Mouse (Mus musculus) limb, embryonic 14.5 days (tissue): ENCODE data around the gene Npdc1. TPM values are rescaled to one million over a fixed set of nuclear protein-coding genes. Genes with fewer than 3 reads are reported as not detected.
A peak's percentile ranks its signal among the peaks of the same experiment; 100 is the strongest.

Experiments
- ATAC-seq: fragments of 200-750 bp; cut with Nextera tagmentation; 2 replicates; pipeline ENCODE4 v1.8.0; 2017; ENCODE audit warnings: low read depth, moderate number of reproducible peaks, moderate TSS enrichment; ENCODE audit not compliant: low FRiP score
- DNase-seq: peaks from one replicate; pipeline ENCODE4 v3.0.0-alpha.2; 2015; ENCODE audit warnings: low spot score
- H3K27ac ChIP-seq: fragments of 300-500 bp; sonication (generic); replicated peaks from 2 replicates; pipeline ENCODE4 v1.5.1; 2014; ENCODE audit warnings: low read depth, mild to moderate bottlenecking, low read length, moderate library complexity, mixed read lengths
- H3K27me3 ChIP-seq: fragments of 300-500 bp; sonication (generic); 2 replicates; pipeline ENCODE4 v1.6.1; 2014; ENCODE audit warnings: low read length, mixed read lengths; ENCODE audit not compliant: control insufficient read depth, insufficient read depth
- H3K36me3 ChIP-seq: fragments of 300-500 bp; sonication (generic); 2 replicates; pipeline ENCODE4 v1.6.1; 2014; ENCODE audit warnings: mild to moderate bottlenecking, low read length, moderate library complexity, mixed read lengths; ENCODE audit not compliant: control insufficient read depth, insufficient read depth
- H3K4me1 ChIP-seq: fragments of 300-500 bp; sonication (generic); 2 replicates; pipeline ENCODE4 v1.6.1; 2014; ENCODE audit warnings: antibody characterized with exemption, low read length, mixed read lengths; ENCODE audit not compliant: control insufficient read depth, insufficient read depth
- H3K4me2 ChIP-seq: fragments of 300-500 bp; sonication (generic); replicated peaks from 2 replicates; pipeline ENCODE4 v1.6.1; 2014; ENCODE audit warnings: low read depth, mild to moderate bottlenecking, low read length, moderate library complexity; ENCODE audit not compliant: severe bottlenecking
- H3K4me3 ChIP-seq: fragments of 300-500 bp; sonication (generic); replicated peaks from 2 replicates; pipeline ENCODE4 v1.5.1; 2014; ENCODE audit warnings: low read length
- H3K9ac ChIP-seq: fragments of 300-500 bp; sonication (generic); 2 replicates; pipeline ENCODE4 v1.6.1; 2014; ENCODE audit warnings: mild to moderate bottlenecking, low read depth, low read length, moderate library complexity; ENCODE audit not compliant: severe bottlenecking
- H3K9me3 ChIP-seq: fragments of 300-500 bp; sonication (generic); 2 replicates; pipeline ENCODE4 v1.6.1; 2016; ENCODE audit warnings: low read length; ENCODE audit not compliant: control insufficient read depth
- POLR2A ChIP-seq: fragments of 200-500 bp; IDR thresholded peaks from 2 replicates; pipeline ENCODE4 v1.8.0; 2012; ENCODE audit warnings: inconsistent platforms, mild to moderate bottlenecking, moderate library complexity, borderline replicate concordance; ENCODE audit not compliant: insufficient read depth, insufficient read length; ENCODE audit errors: extremely low read depth
- WGBS: fragments of 180-500 bp; shearing (Covaris S2); extraction: QIAGEN DNeasy Blood & Tissue Kit; methylation state at CpG from one replicate; pipeline ENCODE4 v1.1.7; 2014; 5-methylcytosine and 5-hydroxymethylcytosine counted together
- polyA plus RNA-seq, 2 experiments: library from polyadenylated mRNA; depleted of rRNA in 1 of 2; stranded (reverse) in 1 of 2; unstranded in 1 of 2; fragments of >200 nt; fragmentation: Nextera tagmentation in 1 of 2; extraction: Ambion mirVana in 1 of 2; gene quantifications; 2 replicates each; pipeline versions ENCODE4 v1.2.1 to v1.2.3; 2012 to 2014

Npdc1 gene
- polyA plus RNA-seq, 2 experiments: 42.9 to 76.2 TPM

DNA sequence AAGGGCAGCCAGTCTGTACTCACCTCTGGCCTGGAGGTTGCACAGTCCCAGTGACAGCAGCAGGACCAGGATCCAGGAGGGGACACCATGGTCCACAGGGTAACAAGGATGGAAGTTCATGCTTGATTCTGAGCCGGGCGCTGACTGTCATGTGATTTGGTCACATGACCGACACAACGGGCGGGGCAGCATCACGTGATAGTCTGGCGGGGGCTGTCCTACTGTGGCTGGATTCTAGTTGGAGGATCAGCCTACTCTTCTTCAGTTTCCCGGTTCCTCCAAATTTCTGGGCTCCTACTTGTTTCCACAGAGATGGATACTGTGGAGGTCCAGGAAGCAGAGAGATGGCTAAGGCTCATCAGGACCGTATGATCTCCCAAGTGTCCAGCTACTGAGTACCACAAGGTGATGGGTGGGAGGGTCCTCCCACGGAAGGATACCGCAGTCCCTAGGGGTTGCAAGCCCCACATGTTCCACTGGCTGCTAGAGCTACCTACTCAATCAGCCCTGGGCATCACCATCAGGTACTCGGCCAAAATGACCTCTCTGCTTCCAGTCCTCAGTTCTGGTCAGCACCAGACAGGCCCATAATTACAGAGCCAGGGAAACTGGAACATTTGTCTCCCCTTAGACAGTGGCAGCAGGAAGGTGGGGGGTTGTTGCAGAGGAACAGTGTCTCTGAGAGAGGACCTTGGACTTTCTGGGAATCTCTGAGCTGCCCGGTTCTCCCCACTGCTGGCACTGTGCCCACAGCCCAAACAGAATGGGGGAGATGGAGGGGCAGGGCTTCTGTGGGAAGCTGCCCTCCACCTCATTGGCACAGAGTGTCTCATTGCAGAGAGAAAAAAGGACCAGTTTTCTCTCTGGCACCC lies 42.7 kb upstream of the Npdc1 start, which contains the start of gene Dpp7:
Dpp7 (minus strand) TSS at position 152 of the 872 bp plus-strand sequence.
- H3K4me1 ChIP-seq: peaks cover 15% of the 10 kb centered on the region
- H3K27me3 ChIP-seq: no peaks in the 10 kb centered on the region
- H3K36me3 ChIP-seq: peaks cover 24% of the 10 kb centered on the region
- WGBS: 5% methylated on average over 13 of the region's 13 CpGs
- peak within 1 kb of the TSS; percentile 58 for H3K9ac ChIP-seq
- no peak for TF ChIP-seq POLR2A
- ATAC-seq (peak; percentile 87), DNase-seq (peak; percentile 80)
- H3K9me3 ChIP-seq: no peaks in the 10 kb centered on the region
- peak within 1 kb of the TSS; percentile 94 for H3K4me2 ChIP-seq
- H3K27ac ChIP-seq: no peak within 1 kb of the TSS
- H3K4me3 ChIP-seq: peak within 1 kb of the TSS; percentile 52

DNA sequence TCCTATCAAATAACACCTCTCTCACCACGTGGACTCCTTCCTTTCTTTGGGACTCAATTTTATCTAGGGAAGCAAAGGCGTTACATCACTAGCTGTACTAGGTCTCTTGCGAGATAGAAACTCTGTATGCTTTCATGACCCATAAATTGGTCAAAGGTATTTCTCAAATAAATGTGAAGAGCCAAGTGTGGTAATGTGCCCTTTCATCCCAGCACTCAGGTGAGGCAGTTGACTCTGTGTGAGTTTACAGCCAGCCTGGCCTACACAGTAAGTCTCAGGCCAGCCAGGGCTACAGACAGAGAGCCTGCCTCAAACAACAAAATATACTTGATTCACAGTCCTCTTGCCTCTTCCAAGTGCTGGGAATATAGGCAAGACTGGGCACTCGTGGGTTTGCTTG lies 39.3 kb upstream of the Npdc1 start:
- 75% methylated on average over 4 of the region's 4 CpGs for WGBS
- Histone ChIP-seq H3K27ac (no peak overlapping the region), H3K9ac (no peak overlapping the region), H3K4me1 (peaks cover 15% of the 10 kb centered on the region), H3K4me3 (no peak overlapping the region), H3K36me3 (no peaks in the 10 kb centered on the region), H3K27me3 (0 out of 2 replicates have a peak, but pooled peaks cover 3% of the 10 kb centered on the region), H3K9me3 (no peaks in the 10 kb centered on the region), H3K4me2 (no peak overlapping the region)
- no peak for TF ChIP-seq POLR2A
- no peak for DNase-seq
- ATAC-seq: no peak

DNA sequence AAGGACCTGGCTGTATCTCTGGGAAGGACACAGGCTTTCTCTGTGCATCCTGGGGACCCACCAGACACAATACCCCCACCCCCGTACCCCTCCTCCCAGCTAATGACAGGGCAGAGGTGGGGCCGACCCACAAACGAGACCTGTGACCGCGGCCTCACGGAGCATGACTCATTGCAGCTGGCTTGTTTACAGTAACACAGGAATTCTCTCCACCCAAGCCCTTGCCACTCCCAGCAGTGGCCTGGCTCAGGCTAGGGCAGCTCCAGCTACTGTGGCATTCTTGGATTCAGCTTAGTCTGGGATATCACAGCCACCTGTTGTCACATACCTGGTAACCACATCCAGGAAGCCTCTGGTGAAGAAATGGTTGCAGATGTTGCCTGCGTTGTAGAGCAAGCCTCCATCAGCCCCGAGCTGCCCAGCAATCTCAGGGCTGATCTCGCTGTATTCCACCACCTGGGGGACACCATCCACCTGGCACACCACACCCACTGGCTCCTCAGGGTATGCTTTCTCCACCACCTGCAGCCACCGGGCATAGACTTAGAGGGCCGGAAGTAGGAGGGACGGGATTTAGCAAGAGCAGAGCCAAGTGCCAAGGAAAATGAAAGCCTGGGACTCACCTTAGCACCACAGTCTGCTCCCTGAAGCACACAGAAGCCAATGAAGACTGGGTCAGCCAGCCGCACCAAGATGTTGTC lies 35.5 kb upstream of the Npdc1 start:
- no peak for DNase-seq
- 49% methylated on average over 13 of the region's 13 CpGs for WGBS
- no peak overlapping the region for H3K4me2 ChIP-seq
- no peak overlapping the region for H3K9ac ChIP-seq
- no peaks in the 10 kb centered on the region; the same call in 1 of the 2 replicates for H3K4me1 ChIP-seq
- TF ChIP-seq POLR2A: no peak
- 0 out of 2 replicates have a peak, but pooled peaks cover 3% of the 10 kb centered on the region for H3K27me3 ChIP-seq
- no peak overlapping the region for H3K27ac ChIP-seq
- H3K36me3 ChIP-seq: no peaks in the 10 kb centered on the region
- no peak for ATAC-seq
- H3K4me3 ChIP-seq: no peak overlapping the region
- no peaks in the 10 kb centered on the region for H3K9me3 ChIP-seq

DNA sequence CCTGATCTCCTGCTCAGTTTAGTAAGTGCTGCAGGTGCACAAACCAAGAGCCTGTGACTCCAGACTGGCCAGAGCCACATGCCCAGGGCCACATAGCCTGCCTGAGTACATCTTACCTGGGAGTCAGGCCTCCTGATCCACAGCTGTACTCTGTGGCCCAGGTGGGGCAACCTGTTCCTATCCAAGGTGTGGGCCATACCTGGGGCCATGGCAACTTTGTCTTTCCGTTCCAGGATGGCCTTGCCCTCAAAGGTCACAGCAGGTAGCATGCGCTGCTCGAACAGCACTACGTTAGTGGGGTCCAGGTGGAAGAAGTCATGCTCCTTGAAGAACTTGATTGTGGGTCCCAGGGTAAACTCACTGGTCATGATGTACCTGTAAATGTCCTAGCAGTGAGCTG lies 34.8 kb upstream of the Npdc1 start:
- H3K27me3 ChIP-seq: 0 out of 2 replicates have a peak, but pooled peaks cover 3% of the 10 kb centered on the region
- DNase-seq (no peak), ATAC-seq (no peak)
- H3K36me3 ChIP-seq: no peaks in the 10 kb centered on the region
- no peaks in the 10 kb centered on the region; the same call in 1 of the 2 replicates for H3K4me1 ChIP-seq
- no peak overlapping the region for H3K4me2 ChIP-seq
- WGBS: 87% methylated on average over 4 of the region's 4 CpGs
- no peak for TF ChIP-seq POLR2A
- no peaks in the 10 kb centered on the region for H3K9me3 ChIP-seq
- no peak overlapping the region for H3K4me3 ChIP-seq
- no peak overlapping the region for H3K27ac ChIP-seq
- H3K9ac ChIP-seq: no peak overlapping the region

DNA sequence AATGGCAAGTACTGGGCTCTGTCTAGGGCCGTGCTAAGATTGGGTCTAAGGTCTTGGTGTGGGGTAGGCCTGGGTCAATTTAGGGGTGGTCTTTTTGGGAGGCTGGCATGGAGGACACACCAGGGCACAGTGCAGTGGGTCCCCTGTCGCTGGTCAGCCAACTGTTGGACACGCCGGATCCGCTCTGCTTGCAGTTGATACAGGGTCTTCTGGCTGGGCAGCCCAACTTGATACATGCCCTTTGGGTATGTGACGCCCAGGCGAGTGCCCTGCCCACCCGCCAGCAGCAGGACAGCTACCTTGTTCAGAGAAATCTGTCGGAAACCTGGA lies 34.4 kb upstream of the Npdc1 start:
- ATAC-seq: no peak
- TF ChIP-seq POLR2A: no peak
- peak overlapping the region; percentile 66 for H3K9ac ChIP-seq

More for the DNA sequence above, 34.4 kb upstream of the Npdc1 start:
- peak overlapping the region; percentile 60 for H3K4me3 ChIP-seq
- peak overlapping the region; percentile 99 for H3K4me2 ChIP-seq
- no peak for DNase-seq
- WGBS: 28% methylated on average over 9 of the region's 9 CpGs
- no peaks in the 10 kb centered on the region for H3K36me3 ChIP-seq
- H3K27ac ChIP-seq: no peak overlapping the region
- no peaks in the 10 kb centered on the region for H3K9me3 ChIP-seq
- 0 out of 2 replicates have a peak, but pooled peaks cover 3% of the 10 kb centered on the region for H3K27me3 ChIP-seq
- no peaks in the 10 kb centered on the region; the same call in 1 of the 2 replicates for H3K4me1 ChIP-seq
